Mouse (Mus musculus) liver, embryonic 15.5 days (tissue): ENCODE results near the gene Car15. TPM values are rescaled to one million over a fixed set of nuclear protein-coding genes. Genes with fewer than 3 reads are reported as not detected.

Source experiments
- ATAC-seq: fragments of 200-750 bp; cut with Nextera tagmentation; 2 replicates; pipeline ENCODE4 v1.8.0; 2017; ENCODE audit warnings: moderate number of reproducible peaks, mild to moderate bottlenecking, moderate library complexity; ENCODE audit not compliant: insufficient read depth
- H3K27ac ChIP-seq: fragments of 300-500 bp; sonication (generic); replicated peaks from 2 replicates; pipeline ENCODE4 v1.5.1; 2015; ENCODE audit warnings: mild to moderate bottlenecking, inconsistent platforms
- H3K27me3 ChIP-seq: fragments of 300-500 bp; sonication (generic); 2 replicates; pipeline ENCODE4 v1.6.1; 2015; ENCODE audit warnings: mild to moderate bottlenecking, inconsistent platforms
- H3K36me3 ChIP-seq: fragments of 300-500 bp; sonication (generic); replicated peaks from 2 replicates; pipeline ENCODE4 v1.6.1; 2015; ENCODE audit warnings: moderate library complexity, mild to moderate bottlenecking, inconsistent platforms
- H3K4me1 ChIP-seq: fragments of 300-500 bp; sonication (generic); replicated peaks from 2 replicates; pipeline ENCODE4 v1.6.1; 2015; ENCODE audit warnings: inconsistent platforms
- H3K4me2 ChIP-seq: fragments of 300-500 bp; sonication (generic); 2 replicates; pipeline ENCODE4 v1.6.1; 2015; ENCODE audit warnings: moderate library complexity, mild to moderate bottlenecking, inconsistent platforms
- H3K4me3 ChIP-seq: fragments of 300-500 bp; sonication (generic); replicated peaks from 2 replicates; pipeline ENCODE4 v1.5.1; 2015; ENCODE audit warnings: mild to moderate bottlenecking, inconsistent platforms
- H3K9ac ChIP-seq: fragments of 300-500 bp; sonication (generic); 2 replicates; pipeline ENCODE4 v1.6.1; 2015; ENCODE audit warnings: moderate library complexity, mild to moderate bottlenecking, inconsistent platforms
- H3K9me3 ChIP-seq: fragments of 300-500 bp; sonication (generic); replicated peaks from 2 replicates; pipeline ENCODE4 v1.6.1; 2016; ENCODE audit warnings: inconsistent platforms
- WGBS: fragments of 180-500 bp; shearing (Covaris S2); methylation state at CpG from one replicate; pipeline ENCODE4 v1.1.7; 2015; ENCODE audit warnings: mixed read lengths; ENCODE audit not compliant: insufficient replicate concordance; 5-methylcytosine and 5-hydroxymethylcytosine counted together
- polyA plus RNA-seq: library from polyadenylated mRNA; unstranded; fragments of >200 nt; fragmentation: Nextera tagmentation; extraction: Ambion mirVana; gene quantifications from 2 replicates; pipeline ENCODE4 v1.2.1, GENCODE M21; 2015

Gene Car15
- polyA plus RNA-seq = 0.55 and 0.89 TPM in 2 replicates

DNA sequence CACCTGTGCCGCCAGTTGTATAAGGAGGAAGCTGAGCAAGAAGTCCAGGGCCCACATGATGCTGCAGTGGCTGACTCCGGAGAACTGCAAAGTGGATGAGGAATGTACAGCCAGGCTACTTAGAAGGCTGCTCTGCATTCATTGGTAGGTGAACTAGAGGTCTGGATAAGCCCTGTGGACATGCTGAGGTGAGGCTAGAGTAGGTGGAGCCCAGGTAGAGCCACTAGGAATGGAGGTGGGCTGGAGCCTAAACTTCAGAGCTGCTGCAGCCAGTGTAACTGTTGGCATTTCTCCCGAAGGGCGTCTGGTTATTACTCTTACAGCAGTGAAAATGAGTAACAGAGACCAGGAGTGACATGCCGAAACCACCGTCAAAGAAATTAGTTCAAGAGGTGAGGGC lies at the start of gene Car15:
Gene Car15 (minus strand): TSS at position 314 of the 400 bp plus-strand sequence.
- WGBS = 66% methylated on average over 6 of the region's 6 CpGs

DNA sequence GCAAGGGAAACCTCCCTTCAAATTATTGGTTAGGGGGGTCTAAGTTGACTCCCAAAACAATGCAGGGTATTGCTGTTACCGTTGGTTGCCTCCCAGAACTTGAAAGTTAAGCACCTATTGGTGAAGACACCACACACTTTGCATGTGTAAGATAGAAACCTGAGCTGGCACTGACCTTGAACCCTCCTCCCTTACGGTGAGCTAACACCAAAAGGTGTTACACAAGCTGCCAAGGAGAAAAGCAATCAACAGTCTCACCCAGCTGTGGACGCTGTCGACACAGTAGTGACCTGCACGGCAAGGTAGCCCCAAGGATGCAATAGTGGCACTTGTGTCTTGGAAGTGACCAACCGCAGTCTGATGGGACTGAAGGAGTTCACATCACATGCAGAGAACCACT lies 46.0 kb upstream of the Car15 start:
- Histone ChIP-seq H3K9ac (no peak overlapping the region), H3K4me2 (no peak overlapping the region), H3K4me1 (peaks cover 38% of the 10 kb centered on the region), H3K36me3 (peaks cover 20% of the 10 kb centered on the region; the same call in 1 of the 2 replicates), H3K4me3 (no peak overlapping the region), H3K27me3 (no peaks in the 10 kb centered on the region), H3K27ac (no peak overlapping the region), H3K9me3 (no peaks in the 10 kb centered on the region)
- no peak for ATAC-seq
- 76% methylated on average over 6 of the region's 6 CpGs for WGBS

More for the DNA sequence above, at the start of gene Car15:
- peaks cover 14% of the 10 kb centered on the region for H3K4me1 ChIP-seq
- H3K27me3 ChIP-seq = peaks cover 52% of the 10 kb centered on the region
- H3K9me3 ChIP-seq = no peaks in the 10 kb centered on the region
- no peak within 1 kb of the TSS for H3K4me2 ChIP-seq
- no peak for ATAC-seq
- no peak within 1 kb of the TSS for H3K4me3 ChIP-seq
- no peak within 1 kb of the TSS for H3K27ac ChIP-seq
- H3K36me3 ChIP-seq = peaks cover 25% of the 10 kb centered on the region
- no peak within 1 kb of the TSS for H3K9ac ChIP-seq

DNA sequence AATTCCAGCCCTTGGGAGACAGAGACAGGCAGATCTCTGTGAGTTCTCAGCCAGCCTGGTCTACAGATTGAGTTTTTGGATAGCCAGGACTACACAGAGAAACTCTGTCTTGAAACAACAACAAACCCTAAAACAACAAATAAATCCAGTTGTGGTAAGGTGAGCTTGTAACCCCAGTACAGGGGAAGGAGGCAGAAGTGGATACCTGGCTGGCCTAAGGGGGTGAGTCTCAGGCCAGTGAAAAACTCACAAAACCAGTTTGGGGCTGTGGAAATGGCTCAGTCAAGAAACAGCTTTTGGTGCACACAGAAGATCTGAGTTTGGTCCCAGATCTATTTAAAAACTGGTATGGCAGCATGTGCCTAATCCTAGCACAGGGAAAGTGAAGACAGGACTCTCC lies 44.0 kb upstream of the Car15 start:
- no peak overlapping the region for H3K27ac ChIP-seq
- no peak for ATAC-seq
- H3K27me3 ChIP-seq = no peaks in the 10 kb centered on the region
- H3K4me3 ChIP-seq = no peak overlapping the region
- H3K9ac ChIP-seq = no peak overlapping the region
- no peaks in the 10 kb centered on the region for H3K9me3 ChIP-seq
- peaks cover 20% of the 10 kb centered on the region; the same call in 1 of the 2 replicates for H3K36me3 ChIP-seq
- H3K4me2 ChIP-seq = no peak overlapping the region
- H3K4me1 ChIP-seq = peaks cover 38% of the 10 kb centered on the region

DNA sequence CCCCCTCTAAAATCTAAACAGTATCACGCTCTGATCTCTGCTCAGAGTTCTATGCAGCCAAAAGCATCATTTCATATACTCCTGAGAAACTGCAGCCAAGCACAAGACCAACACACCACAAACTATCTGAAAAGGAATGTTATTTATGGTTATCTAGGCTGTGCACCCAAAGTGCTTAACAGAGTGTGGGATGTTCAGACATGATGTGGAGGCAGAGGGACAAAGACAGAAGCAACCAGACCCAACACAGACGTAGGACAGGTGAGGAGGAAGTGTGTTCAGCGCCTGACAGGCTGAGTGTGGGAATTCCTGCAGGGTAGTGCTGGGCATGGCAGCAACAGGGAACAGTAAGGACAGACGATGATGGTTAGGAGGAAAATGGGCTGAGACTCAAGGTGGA lies 41.4 kb upstream of the Car15 start:
- no peak for ATAC-seq
- H3K36me3 ChIP-seq = peaks cover 22% of the 10 kb centered on the region; the same call in 1 of the 2 replicates
- no peak overlapping the region for H3K4me3 ChIP-seq
- peaks cover 33% of the 10 kb centered on the region for H3K4me1 ChIP-seq
- WGBS = 77% methylated on average over 4 of the region's 4 CpGs
- H3K27ac ChIP-seq = no peak overlapping the region
- no peaks in the 10 kb centered on the region for H3K9me3 ChIP-seq
- H3K9ac ChIP-seq = no peak overlapping the region
- no peak overlapping the region for H3K4me2 ChIP-seq
- no peaks in the 10 kb centered on the region for H3K27me3 ChIP-seq

DNA sequence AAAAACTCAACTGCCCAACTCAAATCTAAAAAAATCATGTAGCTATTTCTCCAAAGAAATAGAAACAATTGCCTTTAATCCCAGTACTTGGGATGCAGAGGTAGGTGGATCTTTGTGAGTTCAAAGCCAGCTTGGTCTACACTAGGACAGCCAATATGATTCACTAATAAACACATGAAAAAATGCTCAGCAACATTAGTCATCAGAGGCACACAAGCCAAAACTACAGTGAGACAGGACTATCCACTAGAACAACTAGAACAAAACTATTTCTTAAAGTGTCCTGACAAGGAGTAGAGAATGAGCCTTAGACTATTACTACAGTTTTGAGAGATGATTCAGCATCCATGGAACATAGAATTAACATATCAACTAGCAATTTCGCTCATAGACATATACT lies 37.9 kb upstream of the Car15 start:
- Histone ChIP-seq H3K9ac (no peak overlapping the region), H3K36me3 (peaks cover 15% of the 10 kb centered on the region), H3K4me2 (no peak overlapping the region), H3K27ac (no peak overlapping the region), H3K4me3 (no peak overlapping the region), H3K27me3 (no peaks in the 10 kb centered on the region), H3K4me1 (peaks cover 54% of the 10 kb centered on the region), H3K9me3 (no peaks in the 10 kb centered on the region)
- ATAC-seq = no peak
- WGBS = 76% methylated on average over 1 of the region's 1 CpGs

DNA sequence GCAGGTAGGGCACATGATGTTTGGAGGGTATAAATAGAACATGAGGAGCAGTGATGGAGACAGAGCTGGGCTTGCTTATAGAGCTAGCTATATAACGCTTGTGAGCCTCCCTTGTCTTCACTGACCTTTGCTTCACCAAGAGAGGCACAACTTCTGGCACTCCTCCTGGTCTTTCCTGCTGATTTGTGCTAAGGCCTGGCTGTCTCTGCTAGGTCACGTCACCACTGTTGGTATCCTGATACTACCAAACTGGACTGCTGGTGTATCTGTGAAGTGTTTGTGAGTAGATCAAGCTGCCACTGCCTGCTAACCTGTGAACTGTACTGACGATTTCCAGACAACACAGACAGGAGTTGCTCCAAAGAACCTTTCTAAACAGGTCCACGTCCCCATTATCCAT lies 37.0 kb upstream of the Car15 start:
- H3K9me3 ChIP-seq = no peaks in the 10 kb centered on the region
- H3K4me1 ChIP-seq = peaks cover 56% of the 10 kb centered on the region
- ATAC-seq = no peak
- H3K9ac ChIP-seq = no peak overlapping the region
- H3K36me3 ChIP-seq = peaks cover 21% of the 10 kb centered on the region
- H3K27me3 ChIP-seq = no peaks in the 10 kb centered on the region
- no peak overlapping the region for H3K4me2 ChIP-seq
- H3K27ac ChIP-seq = no peak overlapping the region
- H3K4me3 ChIP-seq = no peak overlapping the region
- WGBS = 76% methylated on average over 4 of the region's 4 CpGs

DNA sequence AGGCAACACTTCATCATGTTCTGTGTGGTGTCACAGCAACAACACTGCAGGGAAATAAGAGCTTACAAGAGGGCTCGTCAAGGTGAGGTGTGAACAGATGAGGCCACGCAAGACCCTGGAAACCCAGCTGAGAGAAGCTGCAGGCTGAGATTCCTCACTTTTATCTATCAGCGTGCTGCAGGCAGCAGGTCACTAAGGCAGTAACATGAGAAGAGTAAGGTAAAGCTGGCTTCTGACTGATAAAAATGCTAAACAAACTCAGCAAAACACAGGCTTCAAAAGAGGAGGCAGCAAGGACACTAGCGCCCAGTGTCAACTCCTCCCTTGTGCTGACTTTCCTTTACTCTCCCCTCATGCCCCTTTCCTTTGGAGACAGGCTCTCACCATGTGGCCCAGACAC lies 34.8 kb upstream of the Car15 start:
- H3K27me3 ChIP-seq = no peaks in the 10 kb centered on the region
- H3K36me3 ChIP-seq = peaks cover 27% of the 10 kb centered on the region
- no peak overlapping the region for H3K9ac ChIP-seq
- no peak overlapping the region for H3K27ac ChIP-seq
- H3K4me3 ChIP-seq = no peak overlapping the region
- peaks cover 54% of the 10 kb centered on the region for H3K4me1 ChIP-seq
- H3K9me3 ChIP-seq = no peaks in the 10 kb centered on the region
- peak overlapping the region; percentile 8; the same call in 1 of the 2 replicates for H3K4me2 ChIP-seq
- WGBS = 13% methylated on average over 4 of the region's 4 CpGs
- peak; percentile 33; the same call in 1 of the 2 replicates for ATAC-seq

DNA sequence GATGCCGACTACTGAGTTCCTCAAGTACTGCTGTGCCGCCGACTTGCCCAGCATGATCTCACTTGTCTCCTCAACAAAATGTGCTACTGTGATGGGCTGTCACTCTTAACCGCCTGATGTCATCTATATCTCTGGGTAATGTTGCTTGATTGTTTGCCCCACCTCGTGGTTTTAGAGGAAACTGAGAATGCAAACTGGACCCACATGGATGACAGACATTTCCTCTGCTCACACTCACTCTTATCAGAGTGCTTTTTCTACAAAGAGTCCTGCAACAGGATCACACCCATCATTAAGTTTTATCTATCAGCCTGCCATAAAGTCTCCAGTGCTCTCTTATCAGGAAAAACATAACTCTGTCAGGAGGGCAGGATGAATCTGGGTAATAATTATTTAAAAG lies 33.1 kb upstream of the Car15 start:
- H3K27me3 ChIP-seq = no peaks in the 10 kb centered on the region
- H3K4me3 ChIP-seq = no peak overlapping the region
- H3K9me3 ChIP-seq = no peaks in the 10 kb centered on the region
- WGBS = 30% methylated on average over 5 of the region's 5 CpGs
- no peak overlapping the region for H3K27ac ChIP-seq
- ATAC-seq = peak; percentile 64
- peaks cover 55% of the 10 kb centered on the region for H3K4me1 ChIP-seq
- H3K4me2 ChIP-seq = no peak overlapping the region
- 0 out of 2 replicates have a peak overlapping the region, but pooled peaks have one; percentile 7 for H3K9ac ChIP-seq
- peaks cover 27% of the 10 kb centered on the region for H3K36me3 ChIP-seq

DNA sequence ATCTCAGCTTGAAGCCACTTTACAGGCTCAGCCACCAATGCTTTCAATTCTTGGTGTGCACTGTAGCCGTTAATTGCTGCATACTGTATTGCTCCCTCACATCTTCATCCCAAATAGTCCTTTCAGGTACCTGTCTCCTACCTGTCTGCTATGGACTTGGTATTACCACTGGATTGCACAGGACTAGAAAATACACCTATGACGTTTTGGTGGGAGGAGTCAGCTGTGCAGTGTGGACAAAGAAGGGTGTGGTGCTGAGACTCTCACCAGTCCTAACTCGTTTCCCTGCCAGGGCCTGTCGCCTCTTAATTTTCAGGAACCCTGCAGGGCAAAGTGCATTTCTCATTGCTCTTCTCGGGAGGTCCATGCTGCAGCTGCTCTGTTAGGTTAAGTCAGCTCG lies 27.6 kb upstream of the Car15 start:
- 53% methylated on average over 6 of the region's 6 CpGs for whole genome bisulfite sequencing

DNA sequence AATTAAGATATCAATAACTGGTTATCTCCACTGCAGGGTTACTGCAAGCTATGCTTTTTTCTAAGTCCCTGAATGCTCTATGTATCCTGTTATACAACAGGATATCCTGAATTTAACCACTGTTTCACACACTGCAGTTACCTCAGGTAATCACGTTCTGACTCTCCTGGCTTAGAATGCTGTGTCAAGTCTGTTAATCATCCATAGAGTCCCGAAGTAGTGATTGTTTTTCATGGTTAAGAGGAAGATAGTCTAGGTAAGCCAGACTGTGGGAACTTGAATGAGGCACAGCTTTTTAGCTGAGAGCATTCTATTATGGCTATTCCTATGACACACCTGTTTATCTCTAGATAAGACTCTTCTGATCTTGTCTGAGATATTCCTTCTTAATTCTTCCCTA lies 27.1 kb upstream of the Car15 start:
- 52% methylated on average over 2 of the region's 2 CpGs for WGBS
- no peak for ATAC-seq

More for the DNA sequence above, 27.6 kb upstream of the Car15 start:
- H3K27me3 ChIP-seq = no peaks in the 10 kb centered on the region
- H3K27ac ChIP-seq = no peak overlapping the region
- no peak overlapping the region for H3K4me3 ChIP-seq
- no peaks in the 10 kb centered on the region for H3K9me3 ChIP-seq
- peaks cover 20% of the 10 kb centered on the region for H3K36me3 ChIP-seq
- no peak overlapping the region for H3K9ac ChIP-seq
- ATAC-seq = no peak
- H3K4me1 ChIP-seq = peaks cover 13% of the 10 kb centered on the region
- H3K4me2 ChIP-seq = no peak overlapping the region

DNA sequence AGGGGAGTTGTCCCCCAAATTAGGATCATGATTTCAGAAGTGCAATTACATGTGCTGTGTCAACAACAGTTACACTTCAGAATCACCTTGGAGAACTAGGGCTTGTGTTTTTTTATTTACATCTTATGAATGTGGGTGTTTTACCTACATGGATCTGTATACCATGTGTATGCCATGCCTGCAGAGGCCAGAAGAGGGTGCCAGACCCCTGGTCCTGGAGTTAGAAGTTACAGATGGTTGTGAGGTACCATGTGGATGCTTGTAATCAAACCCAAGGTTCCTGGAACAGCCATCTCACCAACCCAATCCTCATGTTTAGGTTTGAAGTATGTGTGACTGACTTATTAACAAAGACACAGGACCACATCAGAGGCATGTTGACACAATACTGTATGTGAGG lies 20.4 kb upstream of the Car15 start:
- no peak for ATAC-seq
- Histone ChIP-seq H3K27ac (no peak overlapping the region), H3K9me3 (no peaks in the 10 kb centered on the region), H3K4me1 (no peaks in the 10 kb centered on the region), H3K9ac (no peak overlapping the region), H3K4me3 (no peak overlapping the region), H3K36me3 (peaks cover 67% of the 10 kb centered on the region), H3K27me3 (no peaks in the 10 kb centered on the region), H3K4me2 (no peak overlapping the region)

More for the DNA sequence above, 27.1 kb upstream of the Car15 start:
- H3K9ac ChIP-seq = no peak overlapping the region
- H3K4me1 ChIP-seq = peaks cover 8% of the 10 kb centered on the region
- H3K27ac ChIP-seq = no peak overlapping the region
- no peak overlapping the region for H3K4me3 ChIP-seq
- H3K9me3 ChIP-seq = no peaks in the 10 kb centered on the region
- no peaks in the 10 kb centered on the region for H3K27me3 ChIP-seq
- H3K4me2 ChIP-seq = no peak overlapping the region
- peaks cover 20% of the 10 kb centered on the region for H3K36me3 ChIP-seq

DNA sequence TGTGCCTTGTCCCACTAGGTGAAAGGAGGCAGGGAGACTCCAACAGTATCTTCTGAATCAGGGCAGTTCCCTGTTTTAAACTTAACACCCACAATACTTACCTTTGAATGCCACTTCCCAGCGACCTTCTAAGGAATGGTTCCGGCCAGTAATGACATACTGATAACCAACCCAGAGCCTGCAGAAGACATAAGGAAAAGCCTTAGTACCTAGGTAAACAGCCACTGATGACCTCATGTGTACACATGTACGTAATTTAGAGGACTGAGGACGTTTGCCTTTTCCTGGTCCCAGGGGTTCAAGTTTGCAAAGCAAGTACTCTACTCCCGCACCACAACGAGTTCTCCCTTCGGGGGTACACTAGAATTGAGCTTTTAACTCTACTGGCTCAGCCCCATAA lies 19.0 kb upstream of the Car15 start:
- Histone ChIP-seq H3K9ac (no peak overlapping the region), H3K9me3 (no peaks in the 10 kb centered on the region), H3K4me2 (no peak overlapping the region), H3K4me3 (no peak overlapping the region), H3K27me3 (no peaks in the 10 kb centered on the region), H3K36me3 (peaks cover 78% of the 10 kb centered on the region), H3K4me1 (no peaks in the 10 kb centered on the region), H3K27ac (no peak overlapping the region)
- ATAC-seq = no peak
- 81% methylated on average over 7 of the region's 7 CpGs for WGBS
